Mouse (Mus musculus): ENCODE data around the gene Gsdme.

DNA sequence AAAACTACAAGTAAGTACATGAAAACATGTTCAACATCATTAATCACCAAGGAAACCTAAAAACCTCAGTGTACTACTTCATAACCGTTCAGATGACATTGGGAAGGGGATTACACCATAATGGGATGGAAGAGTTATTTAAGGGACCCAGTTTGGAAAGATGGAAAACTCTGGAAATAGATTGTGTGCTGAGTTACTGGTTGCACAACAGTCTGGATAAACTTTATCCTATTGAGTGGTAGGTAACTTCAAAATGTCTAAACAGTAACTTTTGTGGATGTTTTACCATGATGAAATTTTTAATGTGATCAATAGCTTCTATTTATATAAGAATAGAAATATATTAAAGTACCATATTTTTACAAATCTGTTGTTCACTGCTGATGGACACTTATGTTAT lies 71.5 kb downstream of the Gsdme start:
- TF ChIP-seq CTCF (IDR thresholded peaks at IDR 0.05; ENCODE audit: low read depth, low read length): no peak
- TF ChIP-seq EP300 (IDR thresholded peaks at IDR 0.05; ENCODE audit: insufficient read depth, low read depth, low read length): no peak

Measured in ES-Bruce4 (cell line).